Mouse (Mus musculus) CD4-positive, CD25-positive, alpha-beta regulatory T cell, adult 2 months (primary cell): Measurements from ENCODE around the gene Arrdc2.

ENCODE experiments used
- DNase-seq: peaks from one replicate; pipeline ENCODE4 v3.0.0-alpha.2; 2012; ENCODE audit warnings: low read depth, low spot score

Gene Arrdc2

GRCm38 (mm10) chr8:70808955-70809701 is 30.4 kb downstream of the Arrdc2 start:
- DNase-seq = peak; percentile 51

- peak; percentile 69 for DNase-seq
Observed at GRCm38 (mm10) chr8:70808239-70808638, 31.3 kb downstream of the Arrdc2 start, which contains the start of gene Il12rb1. Il12rb1 (plus strand) TSS chr8:70808449.

GRCm38 (mm10) chr8:70807304-70807703 is 32.2 kb downstream of the Arrdc2 start:
- DNase-seq = no peak

- peak; percentile 68 for DNase-seq
Observed at GRCm38 (mm10) chr8:70806541-70806940, 33.0 kb downstream of the Arrdc2 start.

- peak; percentile 86 for DNase-seq
Observed at GRCm38 (mm10) chr8:70804481-70805206, 34.9 kb downstream of the Arrdc2 start, which contains the start of gene Mast3. Mast3 (minus strand) TSS chr8:70805054.

- peak; percentile 59 for DNase-seq
Observed at GRCm38 (mm10) chr8:70803761-70804480, 35.6 kb downstream of the Arrdc2 start.

- DNase-seq = no peak
Observed at GRCm38 (mm10) chr8:70802786-70803510, 36.6 kb downstream of the Arrdc2 start.

- no peak for DNase-seq
Observed at GRCm38 (mm10) chr8:70801830-70802229, 37.7 kb downstream of the Arrdc2 start.

- peak; percentile 72 for DNase-seq
Observed at GRCm38 (mm10) chr8:70801156-70801555, 38.4 kb downstream of the Arrdc2 start.

GRCm38 (mm10) chr8:70800648-70801047 is 38.9 kb downstream of the Arrdc2 start:
- no peak for DNase-seq

GRCm38 (mm10) chr8:70798281-70798680 is 41.2 kb downstream of the Arrdc2 start:
- no peak for DNase-seq

GRCm38 (mm10) chr8:70797081-70798070 is 42.1 kb downstream of the Arrdc2 start:
- DNase-seq = peak; percentile 91

GRCm38 (mm10) chr8:70796403-70797080 is 43.0 kb downstream of the Arrdc2 start:
- DNase-seq = no peak

GRCm38 (mm10) chr8:70795370-70795769 is 44.1 kb downstream of the Arrdc2 start:
- DNase-seq = no peak

GRCm38 (mm10) chr8:70794215-70794614 is 45.3 kb downstream of the Arrdc2 start:
- no peak for DNase-seq

GRCm38 (mm10) chr8:70792700-70793099 is 46.8 kb downstream of the Arrdc2 start:
- peak; percentile 92 for DNase-seq

GRCm38 (mm10) chr8:70791975-70792691 is 47.4 kb downstream of the Arrdc2 start:
- DNase-seq = peak; percentile 99

- peak; percentile 86 for DNase-seq
Observed at GRCm38 (mm10) chr8:70791294-70791701, 48.2 kb downstream of the Arrdc2 start.

- no peak for DNase-seq
Observed at GRCm38 (mm10) chr8:70790846-70791245, 48.7 kb downstream of the Arrdc2 start.
